Mouse (Mus musculus) liver, adult (tissue): ENCODE results near the gene Msh2.

Experiments used
- GATA4 ChIP-seq: IDR thresholded peaks from 2 replicates; pipeline ENCODE4 v1.6.1; 2014; ENCODE audit warnings: mild to moderate bottlenecking, low read length; ENCODE audit not compliant: insufficient replicate concordance

The Msh2 gene

GRCm38 (mm10) chr17:87695874-87696465 is 23.8 kb downstream of the Msh2 start:
- no peak for TF ChIP-seq GATA4

DNA sequence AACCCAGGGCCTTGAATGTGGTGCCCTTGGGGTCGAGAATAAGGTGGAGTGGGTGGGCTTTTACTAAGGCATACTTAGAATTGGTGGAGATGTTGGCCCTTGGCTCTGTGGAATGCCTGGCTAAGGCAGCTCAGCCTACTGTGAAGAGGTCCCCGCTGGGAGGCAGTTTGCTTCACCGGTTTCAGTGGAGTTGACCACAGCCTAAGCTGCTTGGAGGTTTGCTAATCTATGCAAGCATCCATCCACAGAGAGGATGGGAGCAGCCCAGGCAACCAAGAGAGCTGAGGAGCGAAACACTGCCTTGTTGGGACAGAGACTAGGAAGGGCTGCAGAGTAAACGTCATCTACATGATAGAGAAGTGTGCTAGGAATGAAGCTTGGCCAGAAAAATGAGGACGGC is 24.7 kb downstream of the Msh2 start:
- no peak for TF ChIP-seq GATA4

DNA sequence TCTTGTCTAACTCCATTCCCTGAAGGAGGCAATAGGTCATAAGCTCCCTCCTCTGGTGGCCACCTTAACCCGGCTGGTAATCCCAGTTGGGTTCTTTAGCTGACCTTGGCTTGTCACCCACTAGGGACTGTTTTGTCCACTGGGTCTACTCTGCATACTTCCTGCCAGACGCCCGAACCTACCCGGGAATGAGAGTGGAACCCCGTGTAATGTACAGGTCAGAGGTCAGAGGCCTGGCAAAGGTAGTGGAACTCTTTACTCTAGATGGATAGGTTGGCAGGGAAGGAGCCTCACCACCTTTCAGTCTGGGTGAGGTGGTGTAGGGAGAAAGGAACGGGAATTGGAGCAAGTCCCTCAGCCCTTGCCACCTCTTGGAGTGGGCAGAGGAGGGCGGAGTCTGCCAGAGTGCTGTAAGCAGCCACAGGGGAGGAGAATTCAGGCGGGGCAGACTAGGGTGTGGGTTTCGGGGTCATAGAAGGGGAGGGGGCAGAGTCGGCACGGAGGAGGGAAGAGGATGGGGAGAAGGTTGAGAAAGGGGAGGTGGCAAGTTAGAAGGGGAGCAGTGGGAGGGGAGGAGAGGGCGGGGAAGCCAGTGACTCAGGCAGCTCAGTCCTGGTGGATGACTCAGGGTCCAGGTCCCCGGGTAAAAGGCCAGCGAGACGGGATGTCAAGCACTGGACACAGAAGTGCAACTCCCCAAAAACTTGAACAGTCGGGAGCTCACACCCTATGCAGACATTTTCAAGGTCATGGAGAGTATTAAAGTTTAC is 27.1 kb downstream of the Msh2 start:
- TF ChIP-seq GATA4, result no peak

DNA sequence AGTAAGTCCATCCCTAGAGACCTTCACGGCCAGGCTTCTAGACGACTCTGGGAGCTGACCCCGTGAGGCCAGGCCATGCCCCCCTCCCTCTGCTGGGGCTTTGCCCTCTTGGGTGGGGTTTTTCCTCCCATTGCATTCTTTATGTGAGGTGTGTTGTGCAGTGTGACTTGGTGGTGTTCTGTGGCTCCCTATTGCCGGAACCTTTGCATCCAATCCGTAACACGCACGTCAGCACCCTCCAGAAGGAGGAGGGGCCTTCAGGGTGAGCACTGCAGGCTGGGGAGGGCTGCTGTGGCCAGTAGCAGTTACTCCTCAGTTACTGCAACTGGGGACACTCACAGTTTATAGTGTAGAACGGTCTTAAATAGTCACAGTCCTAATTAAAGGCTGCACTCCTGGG is 28.0 kb downstream of the Msh2 start:
- TF ChIP-seq GATA4, result no peak

GRCm38 (mm10) chr17:87724727-87725126 is 52.6 kb downstream of the Msh2 start:
- no peak for TF ChIP-seq GATA4

GRCm38 (mm10) chr17:87726489-87727356 is 54.6 kb downstream of the Msh2 start:
- no peak for TF ChIP-seq GATA4

- no peak for TF ChIP-seq GATA4
These were observed 59.8 kb downstream of the Msh2 start for GRCm38 (mm10) chr17:87731962-87732361.

- TF ChIP-seq GATA4, result no peak
These were observed 62.3 kb downstream of the Msh2 start for GRCm38 (mm10) chr17:87734471-87734870.

DNA sequence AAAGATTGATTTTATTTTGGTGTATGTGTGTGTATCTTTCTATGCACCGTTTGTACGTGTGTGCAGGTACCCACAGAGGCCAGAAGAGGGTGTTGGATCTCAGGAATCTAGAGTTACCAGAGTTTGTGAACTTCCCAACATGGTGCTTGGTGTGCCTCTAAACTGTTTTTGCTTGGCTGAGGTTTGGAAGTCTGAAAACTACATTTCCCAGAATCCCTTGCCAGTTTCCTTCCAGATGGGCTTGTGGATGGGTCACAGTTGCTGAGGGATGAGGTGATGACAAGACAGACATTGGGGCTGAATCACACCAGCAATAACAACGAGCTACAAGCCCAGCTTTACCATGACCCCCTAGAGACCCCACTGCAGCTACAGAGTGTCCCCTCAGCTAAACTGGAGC is 65.0 kb downstream of the Msh2 start:
- no peak for TF ChIP-seq GATA4

DNA sequence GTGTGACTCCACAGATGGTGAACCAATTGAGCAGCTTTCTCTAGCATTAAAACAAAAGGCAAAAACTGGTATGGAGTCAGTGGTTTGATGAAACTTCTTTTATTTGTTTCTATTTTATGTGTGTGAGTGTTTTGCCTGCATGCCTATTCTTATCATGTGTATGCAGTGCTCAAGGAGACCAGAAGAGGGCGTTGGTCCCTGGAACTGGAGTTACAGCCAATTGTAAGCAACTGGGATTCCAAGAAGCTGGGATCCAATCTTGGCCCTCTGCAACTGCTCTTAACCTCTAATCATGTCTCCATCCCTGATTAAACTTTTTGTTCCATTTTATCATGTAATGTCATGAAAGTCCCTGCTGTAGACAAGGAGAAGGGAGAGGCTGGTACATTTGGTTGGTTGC is 67.7 kb downstream of the Msh2 start:
- no peak for TF ChIP-seq GATA4

DNA sequence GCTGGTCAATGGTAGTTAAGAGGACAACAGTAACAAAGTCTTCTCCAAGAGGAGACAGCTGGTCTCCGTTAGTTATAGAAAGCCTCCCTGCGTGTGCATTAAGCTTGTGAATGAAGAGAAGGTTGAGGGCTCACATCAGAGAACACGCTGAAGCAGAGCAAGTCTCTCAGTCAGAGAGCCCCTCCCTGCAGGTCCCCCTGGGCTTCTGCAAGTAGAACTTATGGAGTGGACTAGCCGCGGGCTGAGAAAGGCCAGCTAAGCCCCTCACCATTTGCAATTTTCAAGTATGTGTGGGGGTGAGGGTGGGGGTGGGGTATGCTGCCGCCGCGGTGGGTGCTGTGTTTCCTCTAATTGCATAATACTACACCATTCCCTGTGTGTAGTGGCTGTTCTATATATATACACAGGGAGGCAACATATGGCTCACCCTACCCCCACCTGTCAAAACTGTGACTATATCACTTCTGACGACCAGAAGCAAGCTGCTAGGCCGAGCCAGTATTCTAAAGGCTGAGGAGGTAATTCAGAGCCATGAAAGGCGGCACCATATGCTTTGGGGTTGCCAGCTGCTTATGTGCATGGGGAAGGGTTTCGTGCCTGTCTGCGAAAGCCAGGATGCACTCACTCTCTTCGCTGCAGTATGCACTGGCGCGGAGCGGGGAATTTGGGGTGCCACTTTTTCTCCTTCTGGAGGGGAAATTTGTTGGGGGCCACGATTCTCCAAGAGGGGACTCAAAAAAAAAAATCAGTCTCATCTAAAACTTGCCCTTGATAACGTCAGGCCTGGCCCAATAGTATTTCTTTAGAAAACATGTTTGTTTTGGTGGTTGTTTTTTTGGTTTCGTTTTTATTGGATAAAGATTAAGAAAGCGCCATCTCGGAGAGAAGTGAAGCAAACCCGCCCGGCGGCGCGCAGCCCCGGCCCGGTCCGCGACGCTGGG is 73.1 kb downstream of the Msh2 start:
- TF ChIP-seq GATA4, result no peak

DNA sequence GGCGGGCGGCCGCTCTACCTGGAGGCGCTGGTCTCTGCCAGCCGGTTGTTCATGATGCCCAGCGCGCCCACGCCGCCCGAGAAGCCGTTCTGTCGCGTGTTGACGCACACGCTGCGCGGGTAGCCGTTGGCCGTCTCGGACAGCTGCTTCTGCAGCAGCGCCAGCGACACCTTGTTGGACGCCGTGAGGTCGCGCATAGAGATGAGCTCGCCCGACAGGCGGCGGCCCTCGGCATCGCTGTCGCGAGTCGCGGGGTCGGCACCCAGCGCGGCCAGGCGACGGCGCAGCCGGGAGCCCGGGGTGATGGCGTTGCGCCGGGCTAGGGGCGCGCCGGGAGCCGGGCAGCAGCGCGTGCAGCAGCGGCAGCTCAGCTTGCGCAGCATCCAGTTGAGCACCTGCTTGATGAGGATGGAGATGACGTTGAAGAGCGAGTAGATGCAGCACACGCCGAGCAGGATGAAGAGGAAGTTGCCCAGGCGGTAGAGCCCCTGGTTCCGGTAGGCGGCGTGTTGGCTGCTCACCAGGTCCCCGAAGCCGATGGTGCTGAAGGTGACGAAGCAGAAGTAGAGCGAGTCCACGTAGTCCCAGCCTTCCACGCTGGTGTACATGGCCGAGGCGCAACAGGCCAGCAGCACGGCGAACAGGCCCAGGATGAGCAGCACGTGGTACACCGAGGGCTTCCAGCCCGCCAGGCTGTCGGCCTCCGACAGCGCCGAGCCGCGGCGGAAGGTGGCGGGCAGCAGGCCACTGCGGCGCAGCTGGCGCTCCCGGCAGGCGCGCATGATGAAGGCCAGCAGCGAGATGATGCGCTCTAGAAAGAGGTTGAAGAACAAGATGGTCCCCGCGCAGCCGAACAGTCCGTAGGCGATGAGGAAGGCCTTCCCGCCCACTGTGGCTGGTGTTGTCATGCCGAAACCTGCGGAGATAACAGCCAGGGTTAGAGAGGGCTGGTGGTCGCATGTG is 74.1 kb downstream of the Msh2 start:
- TF ChIP-seq GATA4, result no peak

DNA sequence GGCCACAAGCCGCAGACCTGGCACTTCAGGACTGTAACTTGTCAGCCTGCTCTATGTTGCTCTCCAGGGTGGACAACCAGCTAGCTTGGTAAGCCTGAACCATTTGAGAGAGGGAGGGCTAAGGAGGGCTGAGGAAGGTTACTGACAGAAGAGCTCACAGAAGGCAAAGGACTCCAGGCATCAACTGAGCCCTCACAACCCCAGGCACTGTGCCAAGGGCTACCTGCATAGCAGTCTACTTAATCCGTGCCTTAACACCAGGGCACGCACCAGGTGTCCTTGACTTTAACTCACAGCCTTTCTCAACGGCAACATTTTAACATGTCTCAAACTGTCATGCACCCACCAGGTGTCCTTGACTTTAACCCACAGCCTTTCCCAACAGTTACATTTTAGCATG is 88.2 kb downstream of the Msh2 start:
- TF ChIP-seq GATA4, result no peak

DNA sequence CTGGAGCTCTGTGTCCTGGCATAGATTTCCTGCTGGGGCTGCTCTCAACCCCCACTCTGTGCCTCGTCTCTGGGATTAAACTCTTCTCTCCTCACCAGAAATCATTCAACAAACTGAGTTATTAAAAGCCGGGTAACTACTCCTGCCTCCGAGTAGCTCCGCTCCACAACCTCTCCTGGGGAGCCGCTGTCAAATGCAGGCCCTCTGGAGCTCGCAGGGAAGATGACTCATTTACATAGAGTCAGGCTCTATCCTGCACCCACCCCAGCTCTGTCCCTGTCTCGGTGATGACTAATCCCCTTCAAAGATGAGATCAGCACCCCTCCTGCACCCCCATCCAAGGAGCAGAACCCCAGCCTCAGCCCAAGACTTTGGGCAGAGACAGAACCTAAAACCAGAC is 91.0 kb downstream of the Msh2 start:
- TF ChIP-seq GATA4, result no peak
